Mouse (Mus musculus): ENCODE data around the gene Satb1. TPM values are rescaled to one million over a fixed set of nuclear protein-coding genes. Genes with fewer than 3 reads are reported as not detected.

Gene Satb1
- polyA plus RNA-seq, 1 experiment from 2014 or later: 16.0 TPM

DNA sequence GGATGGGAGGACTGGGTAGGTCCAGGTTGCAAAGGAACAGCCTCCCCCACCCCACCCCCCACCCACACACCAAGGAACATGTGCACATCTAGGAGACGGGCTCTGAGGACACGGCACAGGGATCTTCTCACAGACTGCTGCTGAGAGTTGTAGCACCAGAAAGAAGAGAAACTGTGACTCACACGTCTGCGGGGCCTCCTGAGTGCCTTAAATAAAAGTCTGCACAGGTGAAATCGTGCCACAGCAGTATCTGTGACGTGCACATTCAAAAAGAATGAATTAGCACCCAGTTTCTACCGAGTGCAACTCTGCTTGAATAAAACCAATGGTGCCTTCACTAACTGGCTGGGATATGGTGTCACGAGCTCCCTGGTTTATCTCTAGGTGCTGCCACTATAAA is 69.5 kb downstream of the Satb1 start:
- Histone ChIP-seq H3K4me1 (peaks cover 8% of the 10 kb centered on the region), H3K27ac (replicated peaks) (no peak overlapping the region), H3K4me2 (replicated peaks) (no peak overlapping the region), H3K27me3 (no peaks in the 10 kb centered on the region), H3K9me3 (replicated peaks) (no peaks in the 10 kb centered on the region), H3K4me3 (replicated peaks) (no peak overlapping the region), H3K36me3 (no peaks in the 10 kb centered on the region), H3K9ac (no peak overlapping the region)
- no peak for ATAC-seq (ENCODE audit: insufficient number of reproducible peaks, low FRiP score, low TSS enrichment, low read depth)
- WGBS: 83% methylated on average over 8 of the region's 8 CpGs

DNA sequence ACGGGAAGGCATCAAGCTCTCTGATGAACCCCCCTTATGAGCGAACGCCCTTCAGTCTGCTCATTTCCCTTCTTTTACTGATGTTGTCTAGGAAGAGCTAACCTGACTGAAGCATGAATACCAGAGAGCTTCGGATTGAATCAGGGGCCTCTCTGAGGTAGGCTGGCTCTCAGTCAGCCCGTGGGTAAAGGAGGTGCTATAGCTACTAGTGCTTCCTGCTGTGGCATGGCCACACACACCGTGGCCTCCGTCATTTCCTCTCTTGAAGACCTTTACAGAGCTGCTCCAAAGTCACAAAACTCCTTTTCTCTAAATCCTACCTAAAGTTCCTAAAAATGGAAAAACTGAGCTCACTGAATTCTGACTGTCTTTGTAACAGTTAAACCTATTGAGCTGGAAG is 70.6 kb downstream of the Satb1 start:
- no peak overlapping the region for H3K4me2 ChIP-seq (replicated peaks)
- no peaks in the 10 kb centered on the region for H3K27me3 ChIP-seq
- no peaks in the 10 kb centered on the region for H3K36me3 ChIP-seq
- no peak overlapping the region for H3K9ac ChIP-seq
- H3K9me3 ChIP-seq (replicated peaks): no peaks in the 10 kb centered on the region
- no peak overlapping the region for H3K4me3 ChIP-seq (replicated peaks)
- WGBS: 79% methylated on average over 7 of the region's 7 CpGs
- H3K27ac ChIP-seq (replicated peaks): no peak overlapping the region
- H3K4me1 ChIP-seq: peaks cover 8% of the 10 kb centered on the region
- ATAC-seq (ENCODE audit: insufficient number of reproducible peaks, low FRiP score, low TSS enrichment, low read depth): no peak

GRCm38 (mm10) chr17:51760997-51761655 is 72.0 kb downstream of the Satb1 start:
- Histone ChIP-seq H3K9me3 (replicated peaks) (no peaks in the 10 kb centered on the region), H3K27me3 (no peaks in the 10 kb centered on the region), H3K36me3 (no peaks in the 10 kb centered on the region), H3K4me1 (peaks cover 8% of the 10 kb centered on the region), H3K4me2 (replicated peaks) (peak overlapping the region; percentile 29; the same call in 1 of the 2 replicates), H3K9ac (no peak overlapping the region), H3K27ac (replicated peaks) (no peak overlapping the region), H3K4me3 (replicated peaks) (no peak overlapping the region)
- no peak for ATAC-seq (ENCODE audit: insufficient number of reproducible peaks, low FRiP score, low TSS enrichment, low read depth)
- WGBS: 64% methylated on average over 17 of the region's 17 CpGs

DNA sequence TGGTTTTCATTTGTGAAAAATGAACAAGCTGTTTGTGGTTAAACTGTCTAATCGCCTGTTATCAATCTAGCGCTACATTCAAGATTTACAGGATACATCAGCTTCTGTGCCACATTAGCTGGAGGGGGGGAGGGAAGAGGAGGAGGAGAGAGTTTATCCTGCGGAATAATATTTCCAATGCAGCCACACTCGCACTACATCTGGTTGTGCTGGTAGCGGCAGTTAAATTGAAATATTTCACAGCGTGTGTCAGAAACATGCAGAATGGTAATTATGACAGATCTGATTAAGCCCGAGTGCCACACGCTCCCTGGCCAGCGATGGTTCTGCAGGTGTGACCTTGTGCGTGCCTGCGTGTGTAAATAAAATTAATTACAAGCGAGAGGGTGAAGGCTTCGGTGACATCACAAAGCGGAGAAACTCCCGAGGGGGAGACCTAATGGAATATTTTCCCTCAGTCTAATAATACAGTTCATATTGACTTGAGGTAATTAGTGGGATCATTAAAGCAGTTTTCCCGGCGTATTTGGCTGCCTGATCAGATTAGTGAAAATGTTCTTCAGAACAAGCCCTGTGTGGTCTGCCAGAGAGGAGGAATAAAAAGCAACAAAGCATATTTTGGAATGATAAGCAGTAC is 72.7 kb downstream of the Satb1 start:
- Histone ChIP-seq H3K27me3 (no peaks in the 10 kb centered on the region), H3K36me3 (no peaks in the 10 kb centered on the region), H3K4me3 (replicated peaks) (0 out of 2 replicates have a peak overlapping the region, but pooled peaks have one; percentile 12), H3K9me3 (replicated peaks) (no peaks in the 10 kb centered on the region), H3K9ac (no peak overlapping the region), H3K4me2 (replicated peaks) (peak overlapping the region; percentile 29), H3K27ac (replicated peaks) (no peak overlapping the region), H3K4me1 (peaks cover 8% of the 10 kb centered on the region)
- 23% methylated on average over 17 of the region's 17 CpGs for WGBS
- ATAC-seq (ENCODE audit: insufficient number of reproducible peaks, low FRiP score, low TSS enrichment, low read depth): no peak

GRCm38 (mm10) chr17:51759509-51759908 is 73.6 kb downstream of the Satb1 start:
- Histone ChIP-seq H3K4me2 (replicated peaks) (no peak overlapping the region), H3K36me3 (no peaks in the 10 kb centered on the region), H3K9ac (no peak overlapping the region), H3K27ac (replicated peaks) (no peak overlapping the region), H3K4me1 (peaks cover 8% of the 10 kb centered on the region), H3K9me3 (replicated peaks) (no peaks in the 10 kb centered on the region), H3K4me3 (replicated peaks) (no peak overlapping the region), H3K27me3 (no peaks in the 10 kb centered on the region)
- ATAC-seq (ENCODE audit: insufficient number of reproducible peaks, low FRiP score, low TSS enrichment, low read depth): no peak
- 52% methylated on average over 4 of the region's 4 CpGs for WGBS

DNA sequence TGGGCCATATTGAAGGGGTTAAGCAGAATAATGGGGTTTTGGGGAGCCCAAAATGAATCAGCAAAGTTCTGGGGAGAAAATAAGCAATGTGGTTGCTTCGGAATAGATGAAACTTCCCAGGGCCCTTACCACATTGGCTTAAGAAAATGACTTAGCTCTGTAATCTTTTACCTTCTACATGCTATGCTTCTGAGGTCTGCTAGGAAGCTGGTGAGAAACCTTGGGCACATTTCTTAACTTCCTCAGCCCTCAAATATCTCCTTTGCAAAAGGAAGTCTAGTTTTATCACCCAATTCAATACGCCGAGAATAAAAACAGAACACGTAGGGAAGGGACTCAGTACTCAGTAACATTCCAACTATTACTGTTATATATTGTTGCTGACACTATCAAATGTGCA is 80.9 kb downstream of the Satb1 start:
- no peaks in the 10 kb centered on the region for H3K4me1 ChIP-seq
- H3K36me3 ChIP-seq: no peaks in the 10 kb centered on the region
- no peak overlapping the region for H3K27ac ChIP-seq (replicated peaks)
- H3K4me2 ChIP-seq (replicated peaks): no peak overlapping the region
- no peak overlapping the region for H3K4me3 ChIP-seq (replicated peaks)
- no peak overlapping the region for H3K9ac ChIP-seq
- H3K27me3 ChIP-seq: no peaks in the 10 kb centered on the region
- no peak for ATAC-seq (ENCODE audit: insufficient number of reproducible peaks, low FRiP score, low TSS enrichment, low read depth)
- 84% methylated on average over 4 of the region's 4 CpGs for WGBS
- H3K9me3 ChIP-seq (replicated peaks): no peaks in the 10 kb centered on the region

- no peaks in the 10 kb centered on the region for H3K9me3 ChIP-seq (replicated peaks)
- no peak overlapping the region for H3K4me2 ChIP-seq (replicated peaks)
- H3K4me1 ChIP-seq: peaks cover 13% of the 10 kb centered on the region
- H3K4me3 ChIP-seq (replicated peaks): no peak overlapping the region
- no peaks in the 10 kb centered on the region for H3K36me3 ChIP-seq
- H3K9ac ChIP-seq: no peak overlapping the region
- no peaks in the 10 kb centered on the region for H3K27me3 ChIP-seq
- no peak for ATAC-seq (ENCODE audit: insufficient number of reproducible peaks, low FRiP score, low TSS enrichment, low read depth)
- WGBS: 57% methylated on average over 9 of the region's 9 CpGs
- no peak overlapping the region for H3K27ac ChIP-seq (replicated peaks)
These were observed 85.9 kb downstream of the Satb1 start for GRCm38 (mm10) chr17:51747204-51747603.

DNA sequence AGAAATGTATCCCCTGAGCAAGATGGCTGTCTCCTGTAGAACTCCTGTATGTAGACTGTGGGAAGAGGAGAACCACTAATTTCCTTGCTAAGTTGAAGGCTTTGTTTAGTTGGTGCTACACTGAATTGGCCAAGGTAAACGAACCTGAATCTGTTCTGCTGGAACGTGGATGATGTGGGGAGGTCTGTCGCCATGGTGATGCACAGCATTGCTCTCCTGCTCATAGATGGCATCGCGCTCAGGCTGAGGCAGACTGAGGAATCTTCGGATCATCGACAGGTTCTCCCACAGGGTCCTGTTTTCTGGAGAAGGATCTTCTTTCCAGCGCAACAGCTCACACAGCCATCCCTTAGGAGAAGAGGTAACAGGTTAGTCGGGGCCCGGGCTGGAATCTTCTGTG is 90.6 kb downstream of the Satb1 start:
- no peak for ATAC-seq (ENCODE audit: insufficient number of reproducible peaks, low FRiP score, low TSS enrichment, low read depth)
- Histone ChIP-seq H3K36me3 (no peaks in the 10 kb centered on the region), H3K4me3 (replicated peaks) (no peak overlapping the region), H3K9me3 (replicated peaks) (no peaks in the 10 kb centered on the region), H3K9ac (no peak overlapping the region), H3K4me2 (replicated peaks) (no peak overlapping the region), H3K27ac (replicated peaks) (no peak overlapping the region), H3K4me1 (peaks cover 29% of the 10 kb centered on the region), H3K27me3 (no peaks in the 10 kb centered on the region)
- 73% methylated on average over 10 of the region's 10 CpGs for WGBS

GRCm38 (mm10) chr17:51741126-51741525 is 92.0 kb downstream of the Satb1 start:
- Histone ChIP-seq H3K9me3 (replicated peaks) (no peaks in the 10 kb centered on the region), H3K4me3 (replicated peaks) (no peak overlapping the region), H3K9ac (no peak overlapping the region), H3K27me3 (no peaks in the 10 kb centered on the region), H3K4me2 (replicated peaks) (no peak overlapping the region), H3K36me3 (no peaks in the 10 kb centered on the region), H3K27ac (replicated peaks) (no peak overlapping the region), H3K4me1 (peaks cover 26% of the 10 kb centered on the region)
- ATAC-seq (ENCODE audit: insufficient number of reproducible peaks, low FRiP score, low TSS enrichment, low read depth): no peak
- 76% methylated on average over 10 of the region's 10 CpGs for WGBS

- Histone ChIP-seq H3K4me1 (peaks cover 26% of the 10 kb centered on the region), H3K9me3 (replicated peaks) (no peaks in the 10 kb centered on the region), H3K27me3 (no peaks in the 10 kb centered on the region), H3K27ac (replicated peaks) (no peak overlapping the region), H3K4me2 (replicated peaks) (0 out of 2 replicates have a peak overlapping the region, but pooled peaks have one; percentile 17), H3K9ac (no peak overlapping the region), H3K36me3 (no peaks in the 10 kb centered on the region), H3K4me3 (replicated peaks) (no peak overlapping the region)
- 57% methylated on average over 15 of the region's 15 CpGs for WGBS
- ATAC-seq (ENCODE audit: insufficient number of reproducible peaks, low FRiP score, low TSS enrichment, low read depth): no peak; the same call in 1 of the 2 replicates
These were observed 92.8 kb downstream of the Satb1 start for GRCm38 (mm10) chr17:51740246-51740645.

DNA sequence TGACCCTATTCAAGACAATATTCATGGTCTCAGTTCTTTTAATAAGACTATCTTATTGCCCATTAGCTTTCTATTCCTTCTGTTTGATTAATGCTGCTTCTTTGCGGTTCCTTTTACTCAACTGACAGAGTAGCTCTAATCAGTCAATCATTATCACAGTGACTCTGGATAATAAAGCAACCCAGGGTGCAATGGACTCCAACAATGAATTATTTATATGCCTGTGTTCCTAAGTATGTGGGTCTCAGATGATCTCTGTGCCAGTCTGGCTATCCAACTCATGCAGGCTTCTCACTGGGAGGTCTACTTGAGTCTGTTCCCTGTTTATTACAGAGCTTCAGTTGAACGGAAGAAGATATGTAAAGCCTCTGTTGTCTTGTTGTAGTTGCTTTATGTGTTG is 108.6 kb downstream of the Satb1 start:
- H3K9ac ChIP-seq: no peak overlapping the region
- H3K4me1 ChIP-seq: no peaks in the 10 kb centered on the region
- no peaks in the 10 kb centered on the region for H3K9me3 ChIP-seq (replicated peaks)
- H3K4me3 ChIP-seq (replicated peaks): no peak overlapping the region
- no peak overlapping the region for H3K4me2 ChIP-seq (replicated peaks)
- WGBS: 81% methylated on average over 2 of the region's 2 CpGs
- H3K36me3 ChIP-seq: no peaks in the 10 kb centered on the region
- no peak for ATAC-seq (ENCODE audit: insufficient number of reproducible peaks, low FRiP score, low TSS enrichment, low read depth)
- H3K27me3 ChIP-seq: no peaks in the 10 kb centered on the region
- no peak overlapping the region for H3K27ac ChIP-seq (replicated peaks)

GRCm38 (mm10) chr17:51695711-51696110 is 137.4 kb downstream of the Satb1 start:
- Histone ChIP-seq H3K9ac (no peak overlapping the region), H3K4me1 (no peaks in the 10 kb centered on the region), H3K4me3 (replicated peaks) (no peak overlapping the region), H3K36me3 (no peaks in the 10 kb centered on the region), H3K4me2 (replicated peaks) (no peak overlapping the region), H3K27me3 (no peaks in the 10 kb centered on the region), H3K27ac (replicated peaks) (no peak overlapping the region), H3K9me3 (replicated peaks) (no peaks in the 10 kb centered on the region)
- WGBS: 59% methylated on average over 6 of the region's 6 CpGs
- no peak for ATAC-seq (ENCODE audit: insufficient number of reproducible peaks, low FRiP score, low TSS enrichment, low read depth)
